Mouse (Mus musculus): ENCODE results near the gene Dusp18. TPM values are rescaled to one million over a fixed set of nuclear protein-coding genes. Genes with fewer than 3 reads are reported as not detected.

The Dusp18 gene
- 9.5 and 11.3 TPM in 2 replicates for polyA plus RNA-seq (2015; fragmentation: Nextera tagmentation; extraction: Ambion mirVana)

DNA sequence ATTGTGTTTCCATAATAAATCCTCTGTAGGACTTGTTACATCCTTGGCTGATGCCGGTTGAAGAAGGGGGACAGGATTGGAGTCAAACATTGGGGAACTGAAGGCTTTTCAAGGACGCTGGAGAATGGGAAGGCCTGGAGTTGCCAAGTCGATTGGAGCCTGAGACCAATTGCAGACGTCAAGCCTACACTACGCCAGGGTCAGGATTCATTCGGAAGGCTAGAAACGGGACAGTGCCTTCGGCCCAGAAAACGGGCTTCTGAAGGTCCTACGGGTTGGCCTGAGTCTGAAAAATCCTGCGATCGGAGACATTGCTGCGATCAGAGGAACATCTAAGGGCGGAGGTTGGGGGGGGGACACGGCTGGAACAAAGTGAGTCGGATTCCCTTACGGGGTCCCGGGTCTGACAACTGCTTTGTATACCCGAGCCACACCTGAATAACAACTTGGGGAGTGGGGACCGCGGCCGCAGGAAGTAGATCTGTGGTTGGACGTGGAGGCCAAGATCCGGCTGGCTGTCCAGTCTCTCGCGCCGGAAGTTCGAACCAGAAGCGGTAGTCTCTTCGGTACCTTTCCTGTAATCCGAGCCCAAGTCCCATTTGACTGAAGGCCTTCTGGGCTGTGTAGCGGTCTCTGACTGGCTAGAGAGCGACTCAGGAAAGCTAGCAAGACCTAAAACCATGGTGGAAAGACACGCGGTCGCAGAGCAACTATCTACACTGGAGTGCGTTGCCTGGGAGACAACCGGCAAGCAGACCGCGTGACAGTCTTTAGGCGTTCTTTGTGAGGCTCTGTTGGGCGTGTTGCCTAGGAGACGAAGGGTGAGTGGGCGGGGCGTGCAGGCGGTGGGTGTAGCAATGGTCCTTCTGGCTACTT is at the start of gene Dusp18, which contains the start of gene 4921536K21Rik:
Gene Dusp18, plus strand, starts transcription at position 835 of the 876 bp plus-strand sequence.
Gene 4921536K21Rik, minus strand, starts transcription at position 693 of the 876 bp plus-strand sequence.
- 4% methylated on average over 46 of the region's 46 CpGs for WGBS
- no peaks in the 10 kb centered on the region for H3K4me1 ChIP-seq (ENCODE audit: control insufficient read depth, insufficient read depth, low read length)
- ATAC-seq (ENCODE audit: insufficient read depth, low FRiP score) = peak; percentile 96
- peak within 1 kb of the TSS; percentile 56 for H3K4me3 ChIP-seq (replicated peaks; ENCODE audit: low read length)
- H3K9me3 ChIP-seq (replicated peaks; ENCODE audit: control insufficient read depth, low read length) = no peaks in the 10 kb centered on the region
- H3K27me3 ChIP-seq (ENCODE audit: control insufficient read depth, insufficient read depth, low read length) = no peaks in the 10 kb centered on the region
- no peaks in the 10 kb centered on the region for H3K36me3 ChIP-seq (ENCODE audit: control insufficient read depth, insufficient read depth, low read length)
- H3K27ac ChIP-seq (ENCODE audit: low read length) = peak within 1 kb of the TSS; percentile 90
- peak within 1 kb of the TSS; percentile 89 for H3K4me2 ChIP-seq (ENCODE audit: low read depth, low read length)
- H3K9ac ChIP-seq (ENCODE audit: low read length) = peak within 1 kb of the TSS; percentile 75

DNA sequence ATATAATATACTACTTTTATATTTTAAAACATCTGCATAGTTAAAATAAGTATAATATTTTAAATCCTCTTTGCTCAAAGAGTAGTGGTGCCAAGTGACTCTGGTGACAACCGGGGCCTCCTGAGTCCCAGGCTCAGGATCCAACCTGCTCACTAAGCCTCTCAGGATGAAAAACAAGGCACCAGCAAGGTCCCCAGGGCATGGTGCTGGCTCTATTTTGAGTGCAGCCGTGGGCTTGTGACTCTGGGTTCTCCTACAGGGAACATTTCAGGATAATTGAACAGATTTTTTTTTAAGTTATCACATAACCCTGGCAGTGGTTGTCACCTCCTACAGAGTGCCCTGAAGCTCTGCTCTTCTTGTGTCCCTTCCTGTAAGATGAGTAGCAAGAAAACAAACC is 48.7 kb upstream of the Dusp18 start:
- 74% methylated on average over 2 of the region's 2 CpGs for WGBS
- no peak for ATAC-seq (ENCODE audit: insufficient read depth, low FRiP score)
- no peak overlapping the region for H3K9ac ChIP-seq (ENCODE audit: low read length)
- no peaks in the 10 kb centered on the region for H3K4me1 ChIP-seq (ENCODE audit: control insufficient read depth, insufficient read depth, low read length)
- H3K9me3 ChIP-seq (replicated peaks; ENCODE audit: control insufficient read depth, low read length) = no peaks in the 10 kb centered on the region
- H3K4me3 ChIP-seq (replicated peaks; ENCODE audit: low read length) = no peak overlapping the region
- H3K27ac ChIP-seq (ENCODE audit: low read length) = no peak overlapping the region
- no peaks in the 10 kb centered on the region for H3K36me3 ChIP-seq (ENCODE audit: control insufficient read depth, insufficient read depth, low read length)
- no peak overlapping the region for H3K4me2 ChIP-seq (ENCODE audit: low read depth, low read length)
- no peaks in the 10 kb centered on the region for H3K27me3 ChIP-seq (ENCODE audit: control insufficient read depth, insufficient read depth, low read length)

DNA sequence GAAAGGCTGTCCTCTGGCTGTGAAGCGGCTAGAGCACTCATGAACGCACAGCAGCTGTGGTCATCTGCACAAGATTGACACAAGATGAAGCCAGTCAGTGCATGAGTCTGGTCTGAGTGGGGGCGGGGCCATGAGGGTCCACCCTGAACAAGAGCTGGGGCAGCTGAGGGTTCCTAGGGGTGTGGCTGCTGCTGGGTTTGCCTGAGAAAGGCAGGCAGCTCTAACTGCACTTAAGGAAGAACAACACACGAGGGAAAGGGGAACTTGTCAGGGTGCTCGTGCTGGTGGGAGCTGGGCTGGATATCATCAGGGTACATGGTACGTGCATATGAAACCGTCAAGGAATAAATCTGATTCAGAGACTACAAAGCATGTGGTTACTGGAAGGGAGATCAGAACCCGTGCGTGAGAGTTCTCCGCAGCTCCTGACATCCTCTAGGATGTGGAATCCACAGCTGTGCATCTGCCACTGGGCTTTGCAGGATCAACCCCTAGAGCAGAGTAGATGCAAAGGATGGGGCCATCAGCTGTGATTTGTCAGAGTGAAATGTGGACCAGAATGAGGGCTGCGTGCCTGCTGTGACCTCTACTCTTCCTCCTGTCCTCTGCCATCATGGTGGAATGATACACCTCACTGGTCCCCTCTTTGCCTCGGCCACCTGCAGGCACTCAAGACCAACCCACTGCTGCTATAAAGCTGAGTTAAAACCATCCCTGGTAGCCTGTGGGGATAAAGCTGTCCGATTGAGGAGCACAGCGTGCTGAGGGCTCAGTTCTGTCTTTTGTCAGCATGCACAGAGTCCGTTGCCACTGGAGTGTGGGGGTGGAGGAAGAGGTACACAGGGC is 45.3 kb upstream of the Dusp18 start:
- Histone ChIP-seq H3K4me3 (replicated peaks; ENCODE audit: low read length) (no peak overlapping the region), H3K9me3 (replicated peaks; ENCODE audit: control insufficient read depth, low read length) (no peaks in the 10 kb centered on the region; the same call in 1 of the 2 replicates), H3K4me1 (ENCODE audit: control insufficient read depth, insufficient read depth, low read length) (no peaks in the 10 kb centered on the region), H3K27me3 (ENCODE audit: control insufficient read depth, insufficient read depth, low read length) (no peaks in the 10 kb centered on the region), H3K27ac (ENCODE audit: low read length) (no peak overlapping the region), H3K4me2 (ENCODE audit: low read depth, low read length) (no peak overlapping the region), H3K9ac (ENCODE audit: low read length) (no peak overlapping the region), H3K36me3 (ENCODE audit: control insufficient read depth, insufficient read depth, low read length) (no peaks in the 10 kb centered on the region)
- WGBS = 72% methylated on average over 15 of the region's 15 CpGs
- 0 out of 2 replicates have a peak, but pooled peaks have one; percentile 21 for ATAC-seq (ENCODE audit: insufficient read depth, low FRiP score)

DNA sequence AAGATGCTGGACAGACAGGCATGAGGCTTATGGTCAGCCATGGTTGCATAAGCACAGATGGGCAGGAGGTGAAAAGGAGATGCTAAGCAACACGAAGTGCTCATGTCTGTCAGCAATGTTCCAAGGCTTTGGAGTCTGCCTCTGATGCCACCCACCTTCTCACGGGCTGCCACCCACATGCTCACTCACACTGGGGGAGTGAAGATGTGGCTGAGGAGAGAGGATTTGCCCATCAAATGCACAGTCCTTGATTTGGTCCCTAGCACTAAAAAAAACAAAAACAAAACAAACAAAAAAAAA is 44.8 kb upstream of the Dusp18 start:
- no peak overlapping the region for H3K4me3 ChIP-seq (replicated peaks; ENCODE audit: low read length)
- no peaks in the 10 kb centered on the region for H3K4me1 ChIP-seq (ENCODE audit: control insufficient read depth, insufficient read depth, low read length)
- H3K27ac ChIP-seq (ENCODE audit: low read length) = no peak overlapping the region
- 73% methylated on average over 2 of the region's 2 CpGs for WGBS
- ATAC-seq (ENCODE audit: insufficient read depth, low FRiP score) = no peak
- no peaks in the 10 kb centered on the region for H3K27me3 ChIP-seq (ENCODE audit: control insufficient read depth, insufficient read depth, low read length)
- H3K9ac ChIP-seq (ENCODE audit: low read length) = no peak overlapping the region
- H3K4me2 ChIP-seq (ENCODE audit: low read depth, low read length) = no peak overlapping the region
- no peaks in the 10 kb centered on the region for H3K36me3 ChIP-seq (ENCODE audit: control insufficient read depth, insufficient read depth, low read length)
- no peaks in the 10 kb centered on the region; the same call in 1 of the 2 replicates for H3K9me3 ChIP-seq (replicated peaks; ENCODE audit: control insufficient read depth, low read length)

DNA sequence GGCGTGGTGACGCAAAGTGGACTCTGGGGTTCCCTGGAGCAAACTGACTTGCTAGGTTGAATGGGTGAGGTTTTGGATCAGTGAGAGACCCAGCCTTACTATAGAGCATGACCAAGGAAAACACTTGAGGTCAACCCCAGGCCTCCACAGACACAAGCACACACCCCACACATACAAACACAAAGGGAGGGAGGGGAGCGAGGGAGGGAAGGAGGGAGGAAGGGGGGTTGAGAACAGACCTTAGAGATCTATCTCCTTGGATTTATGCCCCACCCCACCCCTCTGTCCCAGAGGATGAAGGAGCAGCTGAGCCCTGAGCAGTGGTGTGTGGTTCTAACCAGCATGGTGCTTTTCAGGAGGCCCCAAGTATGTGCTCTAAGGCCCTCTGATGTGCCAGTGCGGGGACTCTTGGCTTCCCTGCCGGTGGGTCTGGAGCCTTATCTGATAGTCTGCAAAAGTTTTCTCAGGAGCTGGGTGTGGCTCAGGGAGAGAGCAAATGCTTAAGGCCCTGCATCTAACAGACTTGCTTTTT is 44.2 kb upstream of the Dusp18 start:
- WGBS = 49% methylated on average over 5 of the region's 5 CpGs
- no peak overlapping the region for H3K27ac ChIP-seq (ENCODE audit: low read length)
- no peak overlapping the region for H3K4me3 ChIP-seq (replicated peaks; ENCODE audit: low read length)
- no peaks in the 10 kb centered on the region for H3K36me3 ChIP-seq (ENCODE audit: control insufficient read depth, insufficient read depth, low read length)
- no peak overlapping the region for H3K9ac ChIP-seq (ENCODE audit: low read length)
- no peaks in the 10 kb centered on the region; the same call in 1 of the 2 replicates for H3K9me3 ChIP-seq (replicated peaks; ENCODE audit: control insufficient read depth, low read length)
- no peak for ATAC-seq (ENCODE audit: insufficient read depth, low FRiP score)
- no peaks in the 10 kb centered on the region for H3K27me3 ChIP-seq (ENCODE audit: control insufficient read depth, insufficient read depth, low read length)
- H3K4me1 ChIP-seq (ENCODE audit: control insufficient read depth, insufficient read depth, low read length) = no peaks in the 10 kb centered on the region
- H3K4me2 ChIP-seq (ENCODE audit: low read depth, low read length) = no peak overlapping the region

DNA sequence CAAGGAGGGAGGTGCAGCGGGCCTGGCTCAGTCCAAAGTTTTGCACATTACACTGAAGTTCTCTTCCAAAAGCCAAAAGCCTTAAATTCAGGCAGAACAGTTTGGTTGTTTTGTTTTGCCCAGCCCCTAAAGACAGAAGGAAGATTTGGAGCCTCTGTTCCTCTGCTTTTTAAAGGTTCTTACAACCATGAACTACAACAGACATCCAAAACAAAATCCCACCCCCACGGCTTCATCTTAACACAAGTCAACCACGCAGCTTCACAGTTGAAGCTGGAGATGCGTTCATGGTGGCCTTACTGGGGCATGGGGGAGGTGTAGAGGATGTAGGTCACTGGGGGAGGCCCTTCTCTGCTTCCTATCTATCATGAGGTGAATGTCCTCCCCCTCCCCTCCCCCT is 43.2 kb upstream of the Dusp18 start:
- Histone ChIP-seq H3K4me3 (replicated peaks; ENCODE audit: low read length) (no peak overlapping the region), H3K27me3 (ENCODE audit: control insufficient read depth, insufficient read depth, low read length) (no peaks in the 10 kb centered on the region), H3K9ac (ENCODE audit: low read length) (no peak overlapping the region), H3K27ac (ENCODE audit: low read length) (no peak overlapping the region), H3K4me1 (ENCODE audit: control insufficient read depth, insufficient read depth, low read length) (no peaks in the 10 kb centered on the region), H3K36me3 (ENCODE audit: control insufficient read depth, insufficient read depth, low read length) (no peaks in the 10 kb centered on the region), H3K9me3 (replicated peaks; ENCODE audit: control insufficient read depth, low read length) (no peaks in the 10 kb centered on the region; the same call in 1 of the 2 replicates), H3K4me2 (ENCODE audit: low read depth, low read length) (no peak overlapping the region)
- no peak for ATAC-seq (ENCODE audit: insufficient read depth, low FRiP score)
- WGBS = 78% methylated on average over 4 of the region's 4 CpGs

DNA sequence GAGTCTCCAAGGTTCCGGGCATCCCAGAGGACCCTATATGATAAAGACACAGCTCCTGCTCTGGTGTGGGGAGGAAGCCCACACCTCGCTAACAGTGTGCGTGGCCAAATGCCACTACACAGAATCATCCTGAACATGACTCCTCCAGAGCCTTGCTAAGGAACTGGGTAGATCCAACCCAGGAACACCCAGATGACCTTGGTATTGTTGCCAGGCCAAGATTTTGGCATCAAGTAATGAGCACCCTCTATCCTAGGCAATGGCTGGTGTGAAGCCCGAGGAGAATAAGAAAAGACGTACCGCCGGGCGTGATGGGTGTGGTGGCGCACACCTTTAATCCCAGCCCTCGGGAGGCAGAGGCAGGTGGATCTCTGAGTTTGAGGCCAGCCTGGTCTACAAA is 42.0 kb upstream of the Dusp18 start:
- no peak for ATAC-seq (ENCODE audit: insufficient read depth, low FRiP score)
- no peak overlapping the region for H3K4me3 ChIP-seq (replicated peaks; ENCODE audit: low read length)
- no peak overlapping the region for H3K4me2 ChIP-seq (ENCODE audit: low read depth, low read length)
- WGBS = 94% methylated on average over 10 of the region's 10 CpGs
- no peaks in the 10 kb centered on the region for H3K36me3 ChIP-seq (ENCODE audit: control insufficient read depth, insufficient read depth, low read length)
- H3K9ac ChIP-seq (ENCODE audit: low read length) = no peak overlapping the region
- H3K27ac ChIP-seq (ENCODE audit: low read length) = no peak overlapping the region
- H3K4me1 ChIP-seq (ENCODE audit: control insufficient read depth, insufficient read depth, low read length) = no peaks in the 10 kb centered on the region
- no peaks in the 10 kb centered on the region for H3K27me3 ChIP-seq (ENCODE audit: control insufficient read depth, insufficient read depth, low read length)
- H3K9me3 ChIP-seq (replicated peaks; ENCODE audit: control insufficient read depth, low read length) = no peaks in the 10 kb centered on the region; the same call in 1 of the 2 replicates

DNA sequence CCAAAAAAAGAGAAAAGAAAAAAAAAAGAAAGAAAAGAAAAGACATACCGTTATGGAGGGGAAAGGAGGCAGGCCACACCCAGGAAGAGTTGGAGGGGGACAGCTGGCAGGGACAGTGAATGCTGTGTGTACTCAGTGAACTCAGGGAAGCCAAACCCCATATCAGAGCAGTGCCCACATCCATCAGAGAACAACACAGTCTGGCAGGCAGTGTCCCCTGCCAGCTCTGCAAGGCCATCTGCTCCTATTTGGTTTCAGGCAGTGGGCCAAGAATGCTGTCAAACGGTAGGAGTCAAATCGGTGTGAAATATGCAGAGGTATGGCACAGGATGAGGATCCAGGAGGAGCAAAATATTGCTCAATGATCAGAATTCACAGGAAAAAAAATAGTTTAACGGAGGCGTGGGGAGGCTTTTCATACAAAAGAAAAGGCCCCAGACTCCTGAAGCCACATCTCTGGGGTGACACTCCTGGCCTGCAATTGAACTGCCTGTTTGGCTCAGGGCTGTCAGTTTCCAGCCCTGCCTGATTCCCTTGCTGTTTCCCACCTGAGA is 41.5 kb upstream of the Dusp18 start:
- WGBS = 61% methylated on average over 5 of the region's 5 CpGs
- no peak overlapping the region for H3K4me2 ChIP-seq (ENCODE audit: low read depth, low read length)

More for the DNA sequence above, 41.5 kb upstream of the Dusp18 start:
- no peak overlapping the region for H3K9ac ChIP-seq (ENCODE audit: low read length)
- H3K4me1 ChIP-seq (ENCODE audit: control insufficient read depth, insufficient read depth, low read length) = no peaks in the 10 kb centered on the region
- H3K27ac ChIP-seq (ENCODE audit: low read length) = no peak overlapping the region
- H3K36me3 ChIP-seq (ENCODE audit: control insufficient read depth, insufficient read depth, low read length) = no peaks in the 10 kb centered on the region
- no peaks in the 10 kb centered on the region; the same call in 1 of the 2 replicates for H3K9me3 ChIP-seq (replicated peaks; ENCODE audit: control insufficient read depth, low read length)
- no peak for ATAC-seq (ENCODE audit: insufficient read depth, low FRiP score)
- no peak overlapping the region for H3K4me3 ChIP-seq (replicated peaks; ENCODE audit: low read length)
- no peaks in the 10 kb centered on the region for H3K27me3 ChIP-seq (ENCODE audit: control insufficient read depth, insufficient read depth, low read length)

All from stomach, embryonic 16.5 days (tissue).